Mouse (Mus musculus) retina, adult 2 months (tissue): ENCODE data around the gene Rbfox2.

Experiments used
- DNase-seq: peaks from one replicate; pipeline ENCODE4 v3.0.0-alpha.2; 2012; ENCODE audit warnings: low read depth, low spot score

The Rbfox2 gene

DNA sequence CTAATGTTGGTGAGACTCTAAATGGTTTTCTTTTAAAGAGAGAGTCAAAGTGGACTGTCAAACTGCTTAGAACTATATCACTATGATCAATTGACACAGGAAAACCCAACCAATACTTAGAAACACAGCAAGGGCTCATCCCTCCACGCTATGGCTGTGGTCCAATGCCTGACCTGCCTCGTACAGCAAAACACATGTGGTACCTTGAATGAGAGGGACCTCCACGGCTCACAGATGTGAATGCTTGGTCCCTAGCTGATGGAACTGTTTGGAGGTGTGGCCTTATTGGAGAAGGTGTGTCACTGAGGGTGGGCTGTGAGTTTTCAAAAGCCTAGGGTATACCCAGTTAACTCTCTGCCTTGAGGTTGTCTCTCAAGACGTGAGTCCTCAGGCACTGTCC, 159.9 kb downstream of the Rbfox2 start:
- DNase-seq = no peak

DNA sequence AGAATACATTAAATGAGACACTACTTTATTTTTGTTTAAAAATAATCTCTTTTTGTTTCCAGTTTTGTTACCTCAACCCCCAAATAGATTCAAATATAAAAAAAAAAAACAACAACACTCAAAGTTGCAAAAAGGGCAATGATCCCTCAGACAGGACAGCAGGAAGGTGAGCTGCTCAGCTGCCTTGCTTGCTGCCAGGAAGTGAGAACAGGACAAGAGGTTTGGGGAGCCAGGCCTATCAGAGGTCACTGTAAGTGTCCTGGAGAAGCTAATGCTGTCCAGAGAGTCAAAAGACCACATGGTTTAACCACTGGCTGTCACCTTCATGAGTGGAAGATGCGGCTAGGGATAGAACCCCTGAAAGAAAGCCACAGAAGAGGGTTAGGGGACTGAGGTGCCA, 161.8 kb downstream of the Rbfox2 start:
- no peak for DNase-seq

DNA sequence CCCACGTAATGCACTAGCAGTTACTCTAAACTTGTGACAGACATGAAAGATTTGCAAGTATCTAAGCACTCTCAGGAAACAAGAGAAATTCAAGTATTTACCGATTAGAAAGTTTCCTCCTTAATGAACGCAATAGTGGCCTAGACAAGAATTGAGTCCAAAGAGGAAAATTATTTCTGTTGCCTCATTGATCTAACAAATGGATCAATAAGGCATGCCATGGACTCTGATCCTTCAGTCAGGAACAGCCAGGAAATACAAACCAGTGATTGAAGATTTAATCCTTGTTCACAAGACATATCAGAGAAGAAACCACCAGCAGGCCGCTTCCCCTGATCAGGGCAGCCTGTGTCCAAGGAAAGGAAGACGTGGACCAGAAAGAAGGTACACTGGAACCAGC, 164.0 kb downstream of the Rbfox2 start:
- no peak for DNase-seq

- no peak for DNase-seq
Measured at GRCm38 (mm10) chr15:77142352-77142751, 164.5 kb downstream of the Rbfox2 start.

GRCm38 (mm10) chr15:77141711-77142110, 165.1 kb downstream of the Rbfox2 start:
- no peak for DNase-seq

DNA sequence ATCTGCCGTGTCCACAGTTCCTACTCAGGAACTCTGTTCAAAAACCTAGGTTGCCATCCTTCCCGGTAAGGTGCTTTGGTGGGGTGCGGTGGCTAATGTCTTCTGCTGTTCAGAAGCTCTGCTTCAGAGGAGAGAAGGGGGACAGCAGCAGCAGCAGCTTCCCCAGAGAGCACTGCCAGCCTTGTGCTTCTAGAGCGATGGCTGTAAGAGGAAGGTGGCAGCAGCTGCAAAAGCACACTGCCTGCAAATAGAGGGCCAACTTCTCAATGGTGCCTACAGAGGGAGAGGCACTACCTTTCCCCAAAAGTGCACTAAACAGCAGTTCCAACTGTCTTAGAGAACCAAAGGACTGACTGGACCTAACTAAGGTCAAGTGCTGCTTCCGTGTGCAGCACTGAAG, 168.5 kb downstream of the Rbfox2 start:
- DNase-seq = no peak

GRCm38 (mm10) chr15:77134483-77134882, 172.3 kb downstream of the Rbfox2 start:
- DNase-seq = no peak

DNA sequence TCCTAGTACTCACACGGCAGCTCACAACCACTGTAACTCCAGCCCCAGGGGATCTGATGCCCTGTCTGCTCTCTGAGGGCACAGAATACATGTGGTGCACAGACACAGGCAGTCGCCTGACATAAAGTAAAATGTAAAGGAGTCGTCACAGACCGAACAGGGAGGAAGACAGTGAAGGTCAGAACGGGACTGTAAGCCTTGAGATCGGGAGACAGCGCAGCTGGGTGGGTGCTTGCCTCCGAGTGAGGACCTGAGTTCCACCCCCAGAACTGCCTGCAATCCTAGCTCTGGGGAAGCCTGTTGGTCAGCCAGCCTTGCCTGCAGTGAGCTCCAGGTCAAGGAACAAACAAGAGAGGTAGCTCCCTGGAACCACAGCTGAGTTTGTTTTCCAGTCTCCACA, 177.7 kb downstream of the Rbfox2 start:
- DNase-seq = no peak

GRCm38 (mm10) chr15:77127737-77128136, 179.1 kb downstream of the Rbfox2 start:
- DNase-seq = no peak

GRCm38 (mm10) chr15:77126674-77127073, 180.1 kb downstream of the Rbfox2 start:
- DNase-seq = no peak

GRCm38 (mm10) chr15:77124372-77125117, 182.3 kb downstream of the Rbfox2 start:
- DNase-seq = no peak

DNA sequence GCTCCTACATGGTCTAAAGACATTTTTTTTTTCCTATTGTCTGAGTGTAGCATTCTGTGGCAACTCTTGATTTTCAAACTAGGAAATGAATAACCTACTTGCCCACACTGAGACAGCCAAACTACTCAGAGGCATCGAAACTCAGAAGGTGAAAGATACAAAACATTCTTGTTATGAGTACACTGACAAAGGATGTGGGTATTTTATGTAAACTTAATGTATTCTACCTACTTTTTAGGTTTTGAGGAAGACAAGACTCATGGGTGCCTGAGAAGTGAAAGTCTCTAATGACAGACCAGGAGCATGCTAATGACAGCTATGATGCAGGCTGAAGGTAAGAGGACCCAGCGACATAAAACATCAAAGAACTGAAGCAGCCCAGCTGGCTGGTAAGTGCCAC, 184.0 kb downstream of the Rbfox2 start:
- no peak for DNase-seq

GRCm38 (mm10) chr15:77122208-77122607, 184.6 kb downstream of the Rbfox2 start:
- no peak for DNase-seq

DNA sequence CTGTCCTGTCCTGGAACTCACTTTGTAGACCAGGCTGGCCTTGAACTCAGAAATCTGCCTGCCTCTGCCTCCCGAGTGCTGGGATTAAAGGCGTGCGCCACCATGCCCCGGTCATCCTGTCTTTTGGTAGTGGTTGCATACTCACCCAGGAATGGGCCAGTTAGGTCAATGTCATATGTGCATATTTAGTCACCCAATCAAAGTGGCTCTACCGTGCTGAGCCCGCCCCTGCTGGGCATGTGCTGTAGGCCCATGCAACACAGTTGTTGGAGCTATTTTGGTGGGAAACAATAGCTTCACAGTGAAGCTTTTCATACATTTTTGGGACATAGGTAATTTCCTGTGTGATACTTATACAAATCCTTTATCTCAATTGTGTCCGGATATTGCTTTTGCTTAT, 187.1 kb downstream of the Rbfox2 start:
- DNase-seq = no peak

GRCm38 (mm10) chr15:77117209-77117608, 189.6 kb downstream of the Rbfox2 start:
- DNase-seq = no peak

- DNase-seq = no peak
Measured at GRCm38 (mm10) chr15:77116139-77116722, 190.6 kb downstream of the Rbfox2 start.

DNA sequence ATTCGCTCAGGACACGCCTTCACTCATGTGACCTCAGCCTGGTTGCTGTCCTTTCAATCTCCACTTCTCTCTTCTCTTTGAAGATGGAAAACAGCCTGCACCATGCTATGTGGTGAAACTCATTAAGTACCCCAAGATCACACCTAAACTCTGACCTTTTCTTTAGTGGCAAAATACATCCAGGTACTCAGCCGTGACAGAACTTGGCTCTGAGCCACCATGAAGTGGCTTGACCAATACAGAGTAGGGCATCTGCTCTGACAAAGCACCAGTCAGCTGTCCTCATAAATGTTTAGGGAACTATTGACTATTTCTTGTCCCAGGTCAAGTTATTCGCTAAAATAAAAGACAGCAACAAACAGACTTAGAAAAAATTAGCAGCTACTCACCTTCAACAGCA, 191.3 kb downstream of the Rbfox2 start:
- no peak for DNase-seq

DNA sequence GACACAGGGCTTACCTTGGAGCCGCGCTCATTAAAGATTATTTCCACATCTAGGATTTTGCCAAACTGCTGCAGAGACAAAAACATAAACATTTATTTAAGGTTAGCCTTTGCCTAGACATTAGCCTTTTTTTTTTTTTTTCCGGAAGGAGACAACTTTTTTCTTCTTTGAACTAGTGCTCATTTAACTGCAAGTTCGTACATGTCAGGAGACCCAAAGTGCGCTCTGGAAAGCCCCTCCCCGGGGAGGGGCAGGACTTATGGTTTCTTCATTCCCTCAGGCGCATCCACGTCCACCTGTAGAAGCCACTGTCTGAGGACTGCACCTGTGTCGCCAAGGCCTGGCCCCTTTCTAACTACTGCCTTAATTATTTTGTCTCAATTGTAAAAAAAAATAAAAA, 193.2 kb downstream of the Rbfox2 start:
- no peak for DNase-seq

GRCm38 (mm10) chr15:77112378-77112777, 194.4 kb downstream of the Rbfox2 start:
- DNase-seq = no peak

GRCm38 (mm10) chr15:77111924-77112323, 194.9 kb downstream of the Rbfox2 start:
- DNase-seq = no peak

DNA sequence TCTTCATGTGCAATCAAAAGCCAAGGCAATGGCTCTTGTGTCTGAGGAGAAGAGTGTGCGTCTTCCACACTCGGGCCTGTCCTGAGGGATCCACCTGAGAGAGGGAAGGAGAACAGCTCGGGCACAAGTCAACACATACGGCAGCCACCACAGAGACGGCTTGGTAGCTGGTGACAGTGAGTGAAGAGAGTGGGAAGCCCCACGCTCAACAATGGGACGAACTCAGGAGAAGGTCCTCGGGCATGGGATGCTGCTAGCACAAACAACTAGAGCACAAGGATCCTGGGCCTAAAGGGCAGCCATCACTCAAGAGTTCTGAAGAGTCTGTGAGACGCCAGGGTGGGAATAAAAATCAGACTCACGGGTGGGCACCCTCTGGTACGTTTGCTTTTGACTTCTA, 196.4 kb downstream of the Rbfox2 start:
- DNase-seq = no peak

GRCm38 (mm10) chr15:77107169-77107908, 199.5 kb downstream of the Rbfox2 start:
- DNase-seq = no peak

DNA sequence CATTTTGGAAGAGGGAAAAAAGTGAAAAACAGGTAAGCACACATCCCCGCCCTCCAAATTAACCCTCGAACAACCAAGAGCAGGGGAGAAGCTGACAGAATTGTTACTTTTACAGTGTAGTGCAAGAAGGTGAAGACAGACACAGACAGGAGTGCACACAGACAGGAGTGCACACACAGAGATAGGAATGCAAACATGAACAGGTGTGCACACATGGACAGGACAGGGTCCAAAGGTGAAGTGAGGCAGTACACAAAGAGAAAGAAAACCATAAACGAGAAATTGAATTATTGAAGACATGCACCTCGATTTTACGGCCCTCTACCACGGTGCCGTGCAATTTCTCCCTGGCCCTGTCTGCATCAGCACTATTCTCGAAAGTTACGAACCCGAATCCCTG, 201.5 kb downstream of the Rbfox2 start:
- no peak for DNase-seq
